Mouse (Mus musculus) embryonic facial prominence, embryonic 13.5 days (tissue): ENCODE measurements around the gene Tle6. TPM values are rescaled to one million over a fixed set of nuclear protein-coding genes. Genes with fewer than 3 reads are reported as not detected.

ENCODE experiments used
- ATAC-seq: fragments of 200-750 bp; cut with Nextera tagmentation; 2 replicates; pipeline ENCODE4 v1.8.0; 2017; ENCODE audit warnings: low read depth; ENCODE audit not compliant: insufficient number of reproducible peaks, insufficient read depth, low FRiP score, low TSS enrichment
- H3K27ac ChIP-seq: fragments of 300-500 bp; sonication (generic); 2 replicates; pipeline ENCODE4 v1.5.1; 2015; ENCODE audit warnings: moderate library complexity, mild to moderate bottlenecking, inconsistent platforms
- H3K27me3 ChIP-seq: fragments of 300-500 bp; sonication (generic); 2 replicates; pipeline ENCODE4 v1.6.1; 2015; ENCODE audit warnings: mild to moderate bottlenecking, inconsistent platforms
- H3K36me3 ChIP-seq: fragments of 300-500 bp; sonication (generic); 2 replicates; pipeline ENCODE4 v1.6.1; 2015; ENCODE audit warnings: mild to moderate bottlenecking, inconsistent platforms
- H3K4me1 ChIP-seq: fragments of 300-500 bp; sonication (generic); 2 replicates; pipeline ENCODE4 v1.6.1; 2015; ENCODE audit warnings: inconsistent platforms
- H3K4me2 ChIP-seq: fragments of 300-500 bp; sonication (generic); 2 replicates; pipeline ENCODE4 v1.6.1; 2015; ENCODE audit warnings: moderate library complexity, mild to moderate bottlenecking, inconsistent platforms
- H3K4me3 ChIP-seq: fragments of 300-500 bp; sonication (generic); 2 replicates; pipeline ENCODE4 v1.5.1; 2015; ENCODE audit warnings: mild to moderate bottlenecking, inconsistent platforms
- H3K9ac ChIP-seq: fragments of 300-500 bp; sonication (generic); 2 replicates; pipeline ENCODE4 v1.6.1; 2015; ENCODE audit warnings: mild to moderate bottlenecking, inconsistent platforms
- H3K9me3 ChIP-seq: fragments of 300-500 bp; sonication (generic); 2 replicates; pipeline ENCODE4 v1.6.1; 2016; ENCODE audit warnings: inconsistent platforms
- WGBS: fragments of 180-500 bp; shearing (Covaris S2); methylation state at CpG from one replicate; pipeline ENCODE4 v1.1.7; 2015; ENCODE audit warnings: mixed read lengths; 5-methylcytosine and 5-hydroxymethylcytosine counted together
- polyA plus RNA-seq: library from polyadenylated mRNA; unstranded; fragments of >200 nt; fragmentation: Nextera tagmentation; extraction: Ambion mirVana; gene quantifications from 2 replicates; pipeline ENCODE4 v1.2.1, GENCODE M21; 2015

Tle6 gene
- polyA plus RNA-seq, 1 experiment from 2014 or later, result 17.2 TPM

DNA sequence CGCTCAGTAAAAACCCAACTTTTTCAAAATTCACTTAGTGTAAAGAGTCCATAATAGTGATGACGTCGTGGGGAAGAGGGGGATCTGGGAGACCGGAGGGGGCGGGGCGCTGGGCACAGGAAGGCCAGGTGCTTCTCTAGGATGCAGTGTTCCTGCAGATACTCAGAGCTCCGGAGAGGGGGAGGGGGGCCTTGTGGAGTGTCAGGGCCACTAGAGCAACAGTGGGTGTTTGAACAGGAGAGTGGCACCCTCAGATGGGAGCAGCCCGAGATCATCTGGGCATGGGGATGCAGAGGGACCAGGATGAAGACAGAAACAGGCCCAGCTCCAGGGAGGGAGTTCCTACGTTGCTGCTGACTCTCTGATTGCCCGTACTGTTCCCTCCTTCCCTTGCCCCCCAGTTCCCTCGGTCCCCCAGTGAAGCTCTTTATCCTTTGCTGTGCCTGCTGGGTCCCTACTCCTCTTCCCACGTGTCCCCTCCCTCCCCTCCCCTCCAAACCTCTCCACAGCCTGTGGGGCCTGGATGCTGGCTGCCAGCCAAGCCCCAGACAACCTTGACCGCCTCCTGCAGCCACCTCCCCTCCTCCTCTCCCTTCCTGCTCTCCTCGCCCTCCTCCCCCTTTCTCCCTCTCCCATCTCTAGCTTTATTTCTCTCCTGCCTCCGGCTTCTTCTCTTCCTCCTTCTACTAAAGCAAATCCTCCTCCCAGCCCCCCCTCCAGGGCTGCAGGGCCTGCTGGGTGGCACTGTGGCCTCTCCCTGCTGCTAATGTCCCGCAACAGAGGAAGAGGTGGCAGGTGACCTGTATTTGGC lies 32.3 kb downstream of the Tle6 start:
- peaks cover 40% of the 10 kb centered on the region for H3K36me3 ChIP-seq
- no peak for ATAC-seq
- peak overlapping the region; percentile 43 for H3K4me2 ChIP-seq
- H3K9ac ChIP-seq, result peak overlapping the region; percentile 32; the same call in 1 of the 2 replicates
- peaks cover 77% of the 10 kb centered on the region for H3K4me1 ChIP-seq
- no peaks in the 10 kb centered on the region for H3K9me3 ChIP-seq
- no peak overlapping the region for H3K4me3 ChIP-seq
- WGBS, result 6% methylated on average over 15 of the region's 16 CpGs
- H3K27me3 ChIP-seq, result 0 out of 2 replicates have a peak, but pooled peaks cover 4% of the 10 kb centered on the region
- peak overlapping the region; percentile 95 for H3K27ac ChIP-seq

DNA sequence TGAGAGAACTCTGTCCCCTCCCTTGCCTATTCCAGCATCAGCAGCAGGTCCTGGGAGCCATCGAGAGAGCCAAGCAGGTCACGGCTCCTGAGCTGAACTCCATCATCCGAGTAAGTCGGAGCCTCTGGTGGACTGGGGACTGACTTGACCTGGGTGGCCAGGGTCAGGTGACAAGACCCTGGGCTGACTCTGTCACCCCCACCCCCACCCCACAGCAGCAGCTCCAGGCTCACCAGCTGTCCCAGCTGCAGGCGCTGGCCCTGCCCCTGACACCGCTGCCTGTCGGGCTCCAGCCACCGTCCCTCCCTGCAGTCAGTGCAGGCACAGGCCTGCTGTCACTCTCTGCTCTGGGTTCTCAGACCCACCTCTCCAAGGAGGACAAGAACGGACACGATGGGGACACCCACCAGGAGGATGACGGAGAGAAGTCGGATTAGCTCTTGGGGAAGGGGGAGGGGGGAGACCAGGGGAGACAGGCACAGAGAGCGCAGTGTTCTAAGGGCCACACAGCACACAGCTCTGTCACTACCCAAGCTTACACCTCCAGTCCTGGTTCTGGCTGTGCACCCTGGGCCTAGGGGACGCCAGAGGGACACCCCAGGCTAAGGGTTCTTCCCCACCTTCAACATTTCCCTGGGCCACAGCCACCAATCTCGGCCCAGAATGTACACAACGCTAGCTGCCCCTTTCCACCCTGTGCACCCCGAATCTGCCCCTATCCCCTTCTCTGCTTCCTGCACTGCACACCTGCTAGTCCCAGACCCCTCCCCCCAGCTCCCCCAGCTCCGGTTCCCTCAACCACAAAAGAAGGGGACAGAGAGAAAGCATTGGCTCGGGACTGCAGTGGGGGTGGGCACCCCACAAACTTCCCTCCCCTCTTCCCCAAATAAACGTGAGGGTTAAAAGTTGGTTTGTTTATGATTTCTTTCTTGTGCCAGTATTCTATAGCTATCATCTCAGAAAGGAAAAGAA lies 35.3 kb downstream of the Tle6 start:
- no peak for ATAC-seq
- Histone ChIP-seq H3K9ac (no peak overlapping the region), H3K9me3 (no peaks in the 10 kb centered on the region), H3K27ac (no peak overlapping the region), H3K27me3 (no peaks in the 10 kb centered on the region), H3K4me3 (no peak overlapping the region), H3K4me2 (0 out of 2 replicates have a peak overlapping the region, but pooled peaks have one; percentile 14), H3K36me3 (peaks cover 52% of the 10 kb centered on the region), H3K4me1 (peaks cover 83% of the 10 kb centered on the region)
- 30% methylated on average over 20 of the region's 20 CpGs for WGBS

DNA sequence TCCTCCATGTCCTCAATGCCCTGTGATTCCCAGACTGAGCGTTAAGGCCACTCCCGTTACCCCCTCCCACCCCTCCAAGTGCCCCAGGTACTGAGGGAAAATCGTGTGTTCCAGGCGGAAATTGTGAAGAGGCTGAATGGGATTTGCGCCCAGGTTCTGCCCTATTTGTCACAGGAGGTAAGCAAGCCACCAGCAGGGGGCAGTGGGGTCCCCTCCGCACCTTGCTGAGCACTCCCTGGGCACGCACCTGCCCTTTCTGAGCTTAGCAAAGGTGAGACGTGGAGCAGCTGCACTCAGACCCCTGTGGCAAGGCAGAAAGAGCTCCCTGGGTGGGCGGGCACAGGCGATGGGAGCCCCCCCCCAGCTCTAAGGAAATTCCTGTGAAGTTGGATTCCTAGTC lies 36.1 kb downstream of the Tle6 start:
- Histone ChIP-seq H3K27me3 (no peaks in the 10 kb centered on the region), H3K9ac (no peak overlapping the region)
- no peak for ATAC-seq

DNA sequence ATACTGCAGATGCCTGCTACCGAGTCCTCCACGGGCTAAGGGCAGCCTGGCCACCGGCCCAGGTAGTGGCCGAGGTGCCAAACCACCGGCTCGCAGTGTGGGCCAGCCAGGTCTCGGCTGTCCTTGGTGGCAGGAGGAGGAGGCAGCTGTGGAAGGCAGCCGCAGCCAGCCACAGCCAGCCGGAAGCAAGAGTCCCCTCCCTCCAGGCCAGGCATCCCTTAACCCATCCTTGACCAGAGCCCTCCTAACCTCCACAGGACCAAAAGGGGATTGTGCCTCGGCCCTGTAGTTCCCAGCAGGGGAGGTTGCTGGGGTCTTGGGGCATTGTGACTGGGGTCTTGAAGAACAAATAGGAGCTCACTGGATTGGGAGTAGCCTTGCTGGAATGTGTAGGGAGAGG lies 36.7 kb downstream of the Tle6 start:
- peak overlapping the region; percentile 57 for H3K9ac ChIP-seq
- WGBS, result 6% methylated on average over 10 of the region's 10 CpGs
- H3K4me2 ChIP-seq, result peak overlapping the region; percentile 56
- H3K27ac ChIP-seq, result peak overlapping the region; percentile 71
- peaks cover 73% of the 10 kb centered on the region for H3K4me1 ChIP-seq
- peaks cover 52% of the 10 kb centered on the region for H3K36me3 ChIP-seq
- H3K4me3 ChIP-seq, result peak overlapping the region; percentile 29
- H3K9me3 ChIP-seq, result no peaks in the 10 kb centered on the region
- no peak for ATAC-seq
- no peaks in the 10 kb centered on the region for H3K27me3 ChIP-seq

More for the DNA sequence above, 36.1 kb downstream of the Tle6 start:
- Histone ChIP-seq H3K36me3 (peaks cover 52% of the 10 kb centered on the region), H3K9me3 (no peaks in the 10 kb centered on the region), H3K4me3 (no peak overlapping the region), H3K4me2 (peak overlapping the region; percentile 14; the same call in 1 of the 2 replicates), H3K4me1 (peaks cover 78% of the 10 kb centered on the region), H3K27ac (peak overlapping the region; percentile 71; the same call in 1 of the 2 replicates)
- WGBS, result 21% methylated on average over 10 of the region's 10 CpGs

DNA sequence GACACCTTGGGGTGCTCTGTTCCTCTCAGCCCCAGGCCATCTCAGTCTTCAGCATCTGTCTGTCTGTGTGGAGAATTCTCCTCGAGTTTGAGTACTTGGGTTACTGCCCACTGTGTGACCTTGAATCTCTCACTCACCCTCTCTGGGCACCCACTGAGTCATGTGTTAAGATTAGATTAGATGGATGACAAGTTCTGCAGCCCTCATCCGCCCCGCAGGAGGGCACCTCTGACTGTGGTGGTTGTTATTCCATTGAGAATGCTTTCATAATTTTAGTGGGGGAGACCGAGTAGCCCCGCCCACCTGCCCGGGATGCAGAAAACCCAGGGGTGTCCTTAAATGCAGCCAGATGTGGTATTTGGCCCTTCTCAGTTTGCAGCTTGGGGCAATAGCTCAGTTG lies 37.4 kb downstream of the Tle6 start:
- H3K4me1 ChIP-seq, result peaks cover 69% of the 10 kb centered on the region
- H3K36me3 ChIP-seq, result peaks cover 52% of the 10 kb centered on the region
- ATAC-seq, result no peak
- H3K4me3 ChIP-seq, result peak overlapping the region; percentile 29
- peak overlapping the region; percentile 57; the same call in 1 of the 2 replicates for H3K9ac ChIP-seq
- whole genome bisulfite sequencing, result 8% methylated on average over 6 of the region's 6 CpGs
- no peaks in the 10 kb centered on the region for H3K27me3 ChIP-seq
- peak overlapping the region; percentile 64; the same call in 1 of the 2 replicates for H3K27ac ChIP-seq
- peak overlapping the region; percentile 56 for H3K4me2 ChIP-seq
- no peaks in the 10 kb centered on the region for H3K9me3 ChIP-seq

DNA sequence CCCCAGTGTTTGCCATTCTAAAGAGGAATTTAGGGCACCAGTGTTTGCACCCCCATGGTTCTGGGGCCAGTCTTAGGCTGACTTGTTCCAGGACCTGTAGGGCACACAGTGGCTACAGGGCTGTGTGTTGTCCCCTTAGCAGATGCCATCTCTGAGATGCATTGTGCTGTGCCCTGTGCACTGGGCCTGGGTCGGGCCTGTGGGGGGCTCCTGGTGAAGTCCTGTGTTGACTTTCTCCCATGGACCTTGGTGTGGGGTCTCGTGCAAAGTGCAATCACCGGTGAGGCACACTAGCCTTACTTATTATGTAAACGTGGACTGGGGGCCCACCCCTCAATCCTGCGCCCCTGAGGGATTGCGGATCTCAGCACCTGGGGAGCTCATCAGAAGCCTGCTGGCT lies 38.5 kb downstream of the Tle6 start:
- Histone ChIP-seq H3K4me1 (peaks cover 61% of the 10 kb centered on the region), H3K36me3 (peaks cover 50% of the 10 kb centered on the region), H3K27me3 (no peaks in the 10 kb centered on the region), H3K4me2 (peak overlapping the region; percentile 26), H3K4me3 (0 out of 2 replicates have a peak overlapping the region, but pooled peaks have one; percentile 4), H3K9me3 (no peaks in the 10 kb centered on the region), H3K27ac (no peak overlapping the region), H3K9ac (0 out of 2 replicates have a peak overlapping the region, but pooled peaks have one; percentile 4)
- no peak for ATAC-seq
- WGBS, result 77% methylated on average over 6 of the region's 6 CpGs

DNA sequence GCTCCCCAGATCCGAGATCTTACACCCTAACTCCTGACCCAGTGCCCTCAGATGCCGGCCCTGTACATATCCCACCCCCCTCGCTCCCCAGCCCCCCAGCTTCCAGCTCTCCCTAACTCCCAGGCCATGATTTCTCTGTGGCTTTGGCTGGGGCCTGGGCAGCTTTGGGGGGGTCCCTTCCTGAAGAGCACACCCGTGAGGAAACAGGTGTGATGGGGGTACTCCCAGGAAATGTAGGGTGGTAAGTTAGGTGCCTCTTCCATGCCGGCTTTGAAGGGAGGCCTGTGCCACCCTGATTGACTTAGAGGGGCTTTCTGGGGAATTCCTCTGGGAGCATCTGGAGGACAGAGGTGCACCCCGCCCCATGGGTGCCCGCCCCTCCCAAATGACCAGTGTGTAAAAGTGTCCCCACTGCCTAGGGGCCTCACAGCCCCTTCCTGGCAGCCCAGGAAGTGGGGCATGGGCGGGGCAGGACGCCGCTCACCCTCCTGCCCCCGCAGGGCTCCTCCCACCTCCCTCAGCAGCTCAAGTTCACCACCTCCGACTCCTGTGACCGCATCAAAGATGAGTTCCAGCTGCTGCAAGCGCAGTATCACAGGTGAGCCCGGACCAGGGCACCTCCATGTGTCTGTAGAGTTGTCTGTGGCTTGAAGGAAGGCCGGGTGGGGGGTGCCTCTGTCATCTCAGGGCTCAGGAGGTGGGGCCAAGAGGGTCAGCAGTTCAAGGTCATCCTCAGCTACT lies 40.0 kb downstream of the Tle6 start:
- WGBS, result 9% methylated on average over 16 of the region's 16 CpGs
- Histone ChIP-seq H3K4me3 (peak overlapping the region; percentile 92), H3K36me3 (peaks cover 35% of the 10 kb centered on the region), H3K9me3 (no peaks in the 10 kb centered on the region), H3K4me1 (peaks cover 57% of the 10 kb centered on the region), H3K27me3 (no peaks in the 10 kb centered on the region), H3K9ac (peak overlapping the region; percentile 97), H3K27ac (peak overlapping the region; percentile 93), H3K4me2 (peak overlapping the region; percentile 92)
- no peak for ATAC-seq

DNA sequence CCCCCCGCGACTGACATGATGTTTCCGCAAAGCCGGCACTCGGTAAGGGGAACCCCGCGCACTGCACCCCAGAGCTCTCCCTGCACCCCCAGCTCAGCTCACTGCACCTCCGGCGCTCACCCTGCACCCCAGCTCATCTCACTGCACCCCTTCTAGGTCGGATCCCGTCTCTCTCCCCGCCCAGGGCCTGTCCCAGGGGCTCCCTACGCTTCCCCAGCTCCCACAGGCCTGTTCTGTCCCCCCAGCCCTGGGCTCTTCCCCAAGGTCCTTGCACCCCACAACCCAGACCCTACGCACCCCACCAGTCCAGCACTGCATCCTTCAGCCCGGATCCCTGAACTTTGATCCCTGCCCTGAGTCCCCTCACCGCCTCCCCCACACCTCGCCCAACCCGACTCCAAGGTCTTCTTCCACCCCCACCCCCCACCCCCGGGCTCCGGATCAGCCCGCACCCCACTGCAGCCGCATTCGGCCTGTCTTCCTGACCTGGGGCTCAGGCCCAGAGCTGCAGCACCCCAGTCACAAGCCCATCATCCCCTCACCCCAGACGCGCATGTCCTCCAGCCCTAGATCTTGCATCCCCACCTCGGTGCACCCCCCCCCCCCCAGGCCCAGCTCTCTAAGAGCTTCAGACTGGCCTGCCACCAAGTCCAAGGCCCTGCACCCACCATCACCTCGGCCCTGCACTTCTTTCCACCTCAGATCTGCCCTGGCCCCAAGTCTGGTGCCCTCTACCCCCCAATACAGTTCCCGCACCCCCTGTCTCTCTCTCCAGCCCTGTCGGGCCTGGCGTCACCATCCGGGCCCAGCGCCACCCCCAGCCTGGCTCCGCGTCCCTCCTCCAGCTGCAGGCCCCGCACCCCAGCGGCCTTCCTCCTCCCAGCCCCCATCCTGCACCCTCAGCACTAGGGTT lies 41.0 kb downstream of the Tle6 start:
- Histone ChIP-seq H3K9ac (peak overlapping the region; percentile 97), H3K27me3 (no peaks in the 10 kb centered on the region), H3K9me3 (no peaks in the 10 kb centered on the region), H3K27ac (peak overlapping the region; percentile 93), H3K4me3 (peak overlapping the region; percentile 92), H3K4me2 (peak overlapping the region; percentile 92), H3K36me3 (peaks cover 25% of the 10 kb centered on the region), H3K4me1 (peaks cover 47% of the 10 kb centered on the region)
- ATAC-seq, result peak; percentile 15; the same call in 1 of the 2 replicates
- 1% methylated on average over 36 of the region's 36 CpGs for WGBS

DNA sequence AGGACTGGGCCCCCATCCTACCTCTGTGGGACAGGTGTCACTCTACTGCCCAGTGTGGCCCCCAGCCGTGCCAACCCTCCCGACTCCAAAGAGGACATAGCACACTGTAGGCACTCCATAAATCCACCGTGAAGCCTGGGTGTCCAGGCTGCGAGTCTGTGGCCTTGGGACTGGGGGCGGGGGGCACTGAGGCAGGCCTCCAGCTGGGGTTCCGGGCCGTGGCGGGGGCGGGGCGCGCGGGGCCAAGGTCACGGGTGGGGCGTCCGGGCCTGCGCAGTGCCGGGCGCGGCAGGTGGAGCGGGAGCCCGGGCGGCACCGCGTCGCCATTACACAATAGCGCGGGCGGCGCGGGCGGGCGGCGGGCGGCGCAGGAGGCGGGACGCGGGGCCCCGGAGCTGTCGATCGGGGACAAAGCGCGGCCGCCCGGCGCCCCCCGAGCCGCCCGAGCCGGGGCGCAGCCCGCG lies 41.7 kb downstream of the Tle6 start, which contains the start of gene Aes:
Gene Aes, plus strand, starts transcription at position 326 of the 464 bp plus-strand sequence.
- Histone ChIP-seq H3K4me2 (peak within 1 kb of the TSS; percentile 92), H3K27ac (peak within 1 kb of the TSS; percentile 93), H3K4me1 (peaks cover 40% of the 10 kb centered on the region), H3K9ac (peak within 1 kb of the TSS; percentile 97), H3K4me3 (peak within 1 kb of the TSS; percentile 92), H3K36me3 (peaks cover 18% of the 10 kb centered on the region), H3K9me3 (no peaks in the 10 kb centered on the region), H3K27me3 (no peaks in the 10 kb centered on the region)
- WGBS, result 1% methylated on average over 37 of the region's 53 CpGs
- peak; percentile 29; the same call in 1 of the 2 replicates for ATAC-seq

DNA sequence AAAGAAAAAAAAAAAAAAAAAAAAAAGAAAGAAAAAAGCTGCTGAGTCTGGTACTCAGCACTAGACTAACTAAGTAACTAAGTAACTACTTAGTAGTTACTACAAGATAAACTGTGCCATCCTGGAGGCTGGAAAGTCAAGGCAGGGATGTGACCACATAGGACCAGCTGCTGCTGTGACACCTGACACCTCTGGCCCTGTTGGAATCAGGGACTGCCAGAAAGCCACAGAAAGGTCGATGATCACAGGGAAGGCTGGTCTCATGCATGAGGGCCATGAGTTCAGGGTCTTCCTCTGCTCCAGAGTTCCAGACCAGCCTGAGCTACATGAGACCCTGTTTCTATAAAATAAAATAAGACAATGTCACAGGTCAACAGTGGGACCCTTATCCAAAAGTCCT lies 43.4 kb downstream of the Tle6 start:
- ATAC-seq, result no peak
- Histone ChIP-seq H3K27ac (no peak overlapping the region), H3K4me3 (no peak overlapping the region)

More for the DNA sequence above, 43.4 kb downstream of the Tle6 start:
- peaks cover 4% of the 10 kb centered on the region; the same call in 1 of the 2 replicates for H3K36me3 ChIP-seq
- no peak overlapping the region for H3K4me2 ChIP-seq
- H3K9ac ChIP-seq, result no peak overlapping the region
- H3K9me3 ChIP-seq, result no peaks in the 10 kb centered on the region
- H3K27me3 ChIP-seq, result no peaks in the 10 kb centered on the region
- 37% methylated on average over 1 of the region's 1 CpGs for WGBS
- H3K4me1 ChIP-seq, result peaks cover 23% of the 10 kb centered on the region
